Mouse (Mus musculus) cerebellum, postnatal 25 days (tissue): ENCODE data around the gene Tcfl5.
A peak's percentile ranks its signal among the peaks of the same experiment; 100 is the strongest.

Experiments used
- DNase-seq, 2 experiments: peaks; one replicate each; pipeline ENCODE4 v3.0.0; 2021; ENCODE audit warnings: mixed read lengths in 2 of 2

Tcfl5 gene

GRCm38 (mm10) chr2:180597490-180597889, 45.0 kb downstream of the Tcfl5 start, which contains the start of gene Col9a3:
Gene Col9a3, plus strand, starts transcription at chr2:180597790.
- no peak for DNase-seq

GRCm38 (mm10) chr2:180589123-180589831, 53.2 kb downstream of the Tcfl5 start, which contains the start of gene Ogfr:
Gene Ogfr, plus strand, starts transcription at chr2:180589245.
- peak; percentile 87 to 89 for DNase-seq

- DNase-seq: no peak
Observed at GRCm38 (mm10) chr2:180588736-180589122, 53.8 kb downstream of the Tcfl5 start.

GRCm38 (mm10) chr2:180583154-180583507, 59.4 kb downstream of the Tcfl5 start:
- no peak for DNase-seq

GRCm38 (mm10) chr2:180582481-180583153, 59.9 kb downstream of the Tcfl5 start:
- DNase-seq: peak; percentile 99 to 100

- no peak for DNase-seq
Observed at GRCm38 (mm10) chr2:180581002-180581401, 61.5 kb downstream of the Tcfl5 start, which contains the start of gene Mrgbp. Gene Mrgbp, plus strand, starts transcription at chr2:180581304.

GRCm38 (mm10) chr2:180578686-180579085, 63.8 kb downstream of the Tcfl5 start:
- DNase-seq: peak; percentile 77 to 87

GRCm38 (mm10) chr2:180576482-180576881, 66.0 kb downstream of the Tcfl5 start:
- no peak for DNase-seq
